ENCODE assay signal across 27 mouse cellular contexts in genomic region chr1:150065684-150066083, GRCm38 (mm10). TPM values are rescaled to one million over a fixed set of nuclear protein-coding genes. Genes with fewer than 3 reads are reported as not detected.
"Had no signal": no experiment of that assay in that cellular context is flagged by ENCODE, and none has a peak within 500 bp of the region (broad histone marks: within the 10 kb centered on the region; RNA-seq: fewer than 3 reads in every experiment).

No protein-coding gene starts in this region.

- H3K4me1 ChIP-seq: heart, embryonic 10.5 days; heart, embryonic 12.5 days; hindbrain, embryonic 10.5 days; hindbrain, embryonic 12.5 days; kidney, embryonic 15.5 days; limb, embryonic 10.5 days; limb, embryonic 12.5 days; liver, embryonic 13.5 days; liver, embryonic 15.5 days had no signal

- H3K9ac ChIP-seq: heart, embryonic 12.5 days; hindbrain, embryonic 12.5 days; hindbrain, embryonic 14.5 days; kidney, embryonic 15.5 days; limb, embryonic 12.5 days; liver, embryonic 13.5 days; liver, embryonic 15.5 days had no signal

- H3K36me3 ChIP-seq: heart, embryonic 10.5 days; heart, embryonic 12.5 days; hindbrain, embryonic 10.5 days; hindbrain, embryonic 12.5 days; kidney, embryonic 15.5 days; limb, embryonic 10.5 days; limb, embryonic 12.5 days; liver, embryonic 13.5 days; liver, embryonic 15.5 days had no signal

- ATAC-seq: hindbrain, embryonic 16.5 days; intestine, embryonic 16.5 days had no signal

- H3K27me3 ChIP-seq: heart, embryonic 12.5 days; hindbrain, embryonic 12.5 days; kidney, embryonic 15.5 days; limb, embryonic 12.5 days; liver, embryonic 13.5 days; liver, embryonic 15.5 days had no signal

- H3K27ac ChIP-seq: gastrocnemius, adult 2 months; heart, embryonic 10.5 days; hindbrain, embryonic 10.5 days; hindbrain, embryonic 12.5 days; hindbrain, embryonic 14.5 days; kidney, embryonic 15.5 days; kidney, postnatal 0 days; left cerebral cortex, adult 2 months; limb, embryonic 10.5 days; limb, embryonic 12.5 days; liver, embryonic 13.5 days; liver, embryonic 15.5 days had no signal

- H3K4me3 ChIP-seq: gastrocnemius, adult 2 months; heart, embryonic 10.5 days; heart, embryonic 12.5 days; hindbrain, embryonic 10.5 days; hindbrain, embryonic 12.5 days; kidney, embryonic 15.5 days; left cerebral cortex, adult 2 months; limb, embryonic 10.5 days; limb, embryonic 12.5 days; liver, embryonic 13.5 days; liver, embryonic 15.5 days had no signal

- DNase-seq: gastrocnemius, adult 2 months; gastrocnemius, postnatal 10 days; gastrocnemius, postnatal 25 days; heart, adult 11 months; heart, postnatal 10 days; heart, postnatal 4 days; kidney, adult 11 months; kidney, adult 2 months; kidney, adult 9 months; kidney, postnatal 14 days; kidney, postnatal 36 days; liver; liver, embryonic 13.5 days had no signal

- H3K9me3 ChIP-seq: heart, embryonic 10.5 days; hindbrain, embryonic 10.5 days; hindbrain, embryonic 12.5 days; kidney, embryonic 15.5 days; limb, embryonic 10.5 days; limb, embryonic 12.5 days; liver, embryonic 13.5 days; liver, embryonic 15.5 days had no signal

- H3K4me2 ChIP-seq: heart, embryonic 12.5 days; hindbrain, embryonic 12.5 days; hindbrain, embryonic 14.5 days; kidney, embryonic 15.5 days; limb, embryonic 12.5 days; liver, embryonic 11.5 days; liver, embryonic 13.5 days; liver, embryonic 15.5 days had no signal

RNA-seq across cellular contexts. Expression of gene Ptgs2, which starts 34.1 kb away (rescaled TPM):
- polyA plus RNA-seq: limb, embryonic 10.5 days; liver, embryonic 15.5 days had no signal
